Mouse (Mus musculus) kidney, adult 2 months (tissue): ENCODE data around the gene Arhgef33. TPM values are rescaled to one million over a fixed set of nuclear protein-coding genes. Genes with fewer than 3 reads are reported as not detected.

ENCODE experiments used
- DNase-seq: peaks from one replicate; pipeline ENCODE4 v3.0.0; 2021
- H3K27ac ChIP-seq: fragments of 200-500 bp; 2 replicates; pipeline ENCODE4 v1.5.1; 2012; ENCODE audit warnings: low read depth, low read length, control low read depth, inconsistent platforms; ENCODE audit not compliant: insufficient read depth
- H3K27me3 ChIP-seq: fragments of 200-500 bp; replicated peaks from 2 replicates; pipeline ENCODE4 v1.6.1; 2012; ENCODE audit warnings: mild to moderate bottlenecking, moderate library complexity, low read length, inconsistent platforms; ENCODE audit not compliant: control insufficient read depth, insufficient read depth
- H3K36me3 ChIP-seq: fragments of 200-500 bp; 2 replicates; pipeline ENCODE4 v1.6.1; 2012; ENCODE audit warnings: mild to moderate bottlenecking, moderate library complexity, low read length, inconsistent platforms; ENCODE audit not compliant: control insufficient read depth, insufficient read depth
- H3K4me1 ChIP-seq: fragments of 200-500 bp; 2 replicates; pipeline ENCODE4 v1.6.1; 2011; ENCODE audit warnings: low read length; ENCODE audit not compliant: control insufficient read depth, insufficient read depth
- H3K4me3 ChIP-seq: fragments of 200-500 bp; 2 replicates; pipeline ENCODE4 v1.5.1; 2011; ENCODE audit warnings: mild to moderate bottlenecking, low read depth, low read length, control low read depth; ENCODE audit not compliant: insufficient read depth
- CTCF ChIP-seq: fragments of 200-500 bp; conservative IDR thresholded peaks from 2 replicates; pipeline ENCODE4 v1.5.1; 2011; ENCODE audit warnings: low read depth, mild to moderate bottlenecking, control low read depth, low read length, moderate library complexity, mixed read lengths; ENCODE audit not compliant: insufficient read depth, insufficient read length
- POLR2A ChIP-seq: fragments of 200-500 bp; IDR thresholded peaks from one replicate; pipeline ENCODE4 v1.6.1; 2011; ENCODE audit warnings: low read depth, low read length, control low read depth
- WGBS: fragments of 180-500 bp; shearing (Covaris S2); methylation state at CpG from one replicate; pipeline ENCODE4 v1.1.7; 2018; 5-methylcytosine and 5-hydroxymethylcytosine counted together
- polyA plus RNA-seq: library from polyadenylated mRNA; depleted of rRNA; stranded (reverse); fragments of >200 nt; gene quantifications from 2 replicates; pipeline ENCODE4 v1.2.3, GENCODE M21; 2012

The Arhgef33 gene
- polyA plus RNA-seq, 1 experiment, result 0.44 TPM

- Histone ChIP-seq H3K36me3 (no peaks in the 10 kb centered on the region), H3K27me3 (no peaks in the 10 kb centered on the region), H3K4me3 (no peak overlapping the region), H3K4me1 (no peaks in the 10 kb centered on the region), H3K27ac (no peak overlapping the region)
- WGBS, result 76% methylated on average over 4 of the region's 4 CpGs
- TF ChIP-seq POLR2A (no peak), CTCF (no peak)
- DNase-seq, result no peak
Observed at GRCm38 (mm10) chr17:80312405-80312804, 5.2 kb downstream of the Arhgef33 start.

- Histone ChIP-seq H3K4me1 (no peaks in the 10 kb centered on the region), H3K36me3 (no peaks in the 10 kb centered on the region), H3K4me3 (no peak overlapping the region), H3K27ac (no peak overlapping the region), H3K27me3 (no peaks in the 10 kb centered on the region)
- WGBS, result 76% methylated on average over 6 of the region's 6 CpGs
- no peak for DNase-seq
- no peak for TF ChIP-seq CTCF
- TF ChIP-seq POLR2A, result no peak
Observed at GRCm38 (mm10) chr17:80322228-80322627, 15.0 kb downstream of the Arhgef33 start.

GRCm38 (mm10) chr17:80323015-80323414 is 15.8 kb downstream of the Arhgef33 start:
- DNase-seq, result no peak
- TF ChIP-seq CTCF (no peak), POLR2A (no peak)
- no peak overlapping the region for H3K27ac ChIP-seq
- no peak overlapping the region for H3K4me3 ChIP-seq
- H3K27me3 ChIP-seq, result no peaks in the 10 kb centered on the region
- H3K4me1 ChIP-seq, result no peaks in the 10 kb centered on the region
- 75% methylated on average over 4 of the region's 4 CpGs for WGBS
- no peaks in the 10 kb centered on the region for H3K36me3 ChIP-seq

- TF ChIP-seq POLR2A (no peak), CTCF (no peak)
- Histone ChIP-seq H3K27me3 (no peaks in the 10 kb centered on the region), H3K36me3 (no peaks in the 10 kb centered on the region), H3K27ac (no peak overlapping the region), H3K4me1 (no peaks in the 10 kb centered on the region), H3K4me3 (no peak overlapping the region)
- 57% methylated on average over 8 of the region's 8 CpGs for WGBS
- DNase-seq, result no peak
Observed at GRCm38 (mm10) chr17:80323658-80324057, 16.5 kb downstream of the Arhgef33 start.

GRCm38 (mm10) chr17:80324521-80324920 is 17.3 kb downstream of the Arhgef33 start:
- H3K4me3 ChIP-seq, result no peak overlapping the region
- WGBS, result 84% methylated on average over 7 of the region's 7 CpGs
- H3K36me3 ChIP-seq, result no peaks in the 10 kb centered on the region
- no peak for TF ChIP-seq CTCF
- TF ChIP-seq POLR2A, result no peak
- no peak overlapping the region for H3K27ac ChIP-seq
- H3K4me1 ChIP-seq, result no peaks in the 10 kb centered on the region
- H3K27me3 ChIP-seq, result no peaks in the 10 kb centered on the region
- no peak for DNase-seq

GRCm38 (mm10) chr17:80325456-80325855 is 18.2 kb downstream of the Arhgef33 start:
- no peaks in the 10 kb centered on the region for H3K4me1 ChIP-seq
- no peak for DNase-seq
- TF ChIP-seq POLR2A (no peak), CTCF (no peak)
- WGBS, result 90% methylated on average over 4 of the region's 5 CpGs
- H3K27ac ChIP-seq, result no peak overlapping the region
- no peaks in the 10 kb centered on the region for H3K36me3 ChIP-seq
- no peak overlapping the region for H3K4me3 ChIP-seq
- H3K27me3 ChIP-seq, result no peaks in the 10 kb centered on the region

- no peaks in the 10 kb centered on the region for H3K4me1 ChIP-seq
- no peak overlapping the region for H3K4me3 ChIP-seq
- 86% methylated on average over 3 of the region's 3 CpGs for WGBS
- no peaks in the 10 kb centered on the region for H3K36me3 ChIP-seq
- DNase-seq, result no peak
- no peak for TF ChIP-seq POLR2A
- no peak for TF ChIP-seq CTCF
- H3K27ac ChIP-seq, result no peak overlapping the region
- no peaks in the 10 kb centered on the region for H3K27me3 ChIP-seq
Observed at GRCm38 (mm10) chr17:80326431-80326830, 19.2 kb downstream of the Arhgef33 start.

- H3K36me3 ChIP-seq, result no peaks in the 10 kb centered on the region
- H3K4me1 ChIP-seq, result no peaks in the 10 kb centered on the region
- H3K4me3 ChIP-seq, result no peak overlapping the region
- H3K27me3 ChIP-seq, result no peaks in the 10 kb centered on the region
- WGBS, result 89% methylated on average over 2 of the region's 2 CpGs
- TF ChIP-seq CTCF, result peak; percentile 56
- no peak for TF ChIP-seq POLR2A
- H3K27ac ChIP-seq, result no peak overlapping the region
- no peak for DNase-seq
Observed at GRCm38 (mm10) chr17:80332386-80332785, 25.2 kb downstream of the Arhgef33 start.
